Mouse (Mus musculus) hematopoietic stem cell, adult 5-6 weeks (primary cell): Measurements from ENCODE around the gene Ube4a. TPM values are rescaled to one million over a fixed set of nuclear protein-coding genes. Genes with fewer than 3 reads are reported as not detected.
A peak's percentile ranks its signal among the peaks of the same experiment; 100 is the strongest.
"Not testable (repeated sequence)": the region's sequence is repeated elsewhere in the genome, so short reads cannot be mapped to it uniquely, and the experiment has no call there.

Source experiments
- ATAC-seq, 2 experiments: fragments of 125-278 bp in 1 of 2; replicated peaks in 1 of 2; 2 replicates each; pipeline ENCODE4 v1.8.0; 2016 to 2017; ENCODE audit warnings: inconsistent platforms in 2 of 2, mild to moderate bottlenecking in 2 of 2, moderate number of reproducible peaks in 2 of 2, low read depth in 1 of 2, moderate TSS enrichment in 1 of 2; ENCODE audit not compliant: low FRiP score in 2 of 2, poor library complexity in 2 of 2, severe bottlenecking in 2 of 2, insufficient read depth in 1 of 2, low TSS enrichment in 1 of 2
- total RNA-seq: library from RNA; stranded (forward); fragments of 172-1452, 232-1000 nt; gene quantifications from 2 replicates; pipeline ENCODE4 v1.2.3, GENCODE M21; 2017

The Ube4a gene
- total RNA-seq, 1 experiment from 2014 or later: 29.6 TPM

GRCm38 (mm10) chr9:44985721-44986161, 20.3 kb upstream of the Ube4a start:
- no peak for ATAC-seq

DNA sequence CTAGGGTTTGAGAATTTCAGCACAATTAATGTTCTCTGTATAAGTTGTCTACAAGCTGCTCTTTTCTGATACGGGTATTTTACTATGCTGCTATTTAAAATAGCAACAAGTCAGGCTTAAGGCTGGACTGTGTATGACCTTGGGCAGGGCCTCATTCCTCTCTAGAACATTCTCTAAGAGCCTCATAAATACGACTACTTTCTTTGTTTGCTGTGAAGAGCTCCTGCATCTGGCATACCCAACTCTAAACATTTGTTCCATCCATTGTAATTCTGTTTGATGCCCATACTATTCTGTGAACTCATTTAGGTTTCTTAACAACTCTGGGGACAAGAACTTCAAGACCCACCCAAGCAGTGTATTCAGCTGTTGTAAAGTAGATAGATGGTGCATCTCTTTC, 17.6 kb upstream of the Ube4a start:
- no peak for ATAC-seq

DNA sequence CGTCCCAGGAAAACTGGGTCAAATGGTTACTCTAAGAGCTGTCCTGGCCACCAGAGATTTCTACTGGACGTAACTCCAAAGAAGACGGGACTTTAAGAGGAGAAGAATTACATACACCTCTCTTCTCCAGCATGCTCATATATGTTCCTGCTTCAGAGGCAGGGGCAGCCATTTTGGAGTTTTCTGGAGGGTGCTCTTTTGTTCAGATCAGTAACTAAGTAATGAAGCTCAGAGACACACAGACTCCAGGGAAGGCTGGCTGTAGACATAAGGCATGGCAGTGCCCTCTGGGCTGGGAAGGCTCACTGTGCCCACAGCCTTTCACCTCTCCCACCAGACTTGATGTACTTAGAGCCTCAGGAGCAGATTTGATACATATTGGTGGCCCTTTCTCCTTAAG, 17.1 kb upstream of the Ube4a start:
- ATAC-seq: no peak

GRCm38 (mm10) chr9:44982081-44982480, 16.7 kb upstream of the Ube4a start:
- ATAC-seq: no peak

DNA sequence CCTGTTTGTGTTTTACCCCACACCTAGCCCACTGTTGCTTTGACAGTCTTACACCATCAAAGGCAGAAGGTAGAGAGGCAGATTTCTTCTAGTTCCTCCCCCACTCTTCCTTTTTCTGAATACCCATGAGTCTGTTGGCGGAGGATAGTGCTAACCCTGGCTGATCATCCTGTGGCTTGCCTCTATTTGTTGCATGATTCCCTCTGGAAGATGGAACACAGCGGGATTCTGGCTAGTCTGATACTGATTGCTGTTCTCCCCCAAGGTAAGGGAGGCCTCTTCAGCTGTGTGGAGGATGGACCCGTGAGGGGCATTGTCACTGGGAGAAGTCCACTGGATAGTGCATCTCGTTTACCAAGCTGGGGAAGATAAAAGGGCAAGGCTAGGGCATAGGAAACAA, 16.3 kb upstream of the Ube4a start, which contains the start of gene Cd3d:
Gene Cd3d (plus strand): TSS at position 111 of the 400 bp plus-strand sequence.
- no peak for ATAC-seq

- ATAC-seq: no peak
Measured at GRCm38 (mm10) chr9:44981104-44981503, 15.7 kb upstream of the Ube4a start.

GRCm38 (mm10) chr9:44980242-44980641, 14.8 kb upstream of the Ube4a start, which contains the start of gene Cd3g:
Gene Cd3g, minus strand, starts transcription at chr9:44980431.
- no peak for ATAC-seq

DNA sequence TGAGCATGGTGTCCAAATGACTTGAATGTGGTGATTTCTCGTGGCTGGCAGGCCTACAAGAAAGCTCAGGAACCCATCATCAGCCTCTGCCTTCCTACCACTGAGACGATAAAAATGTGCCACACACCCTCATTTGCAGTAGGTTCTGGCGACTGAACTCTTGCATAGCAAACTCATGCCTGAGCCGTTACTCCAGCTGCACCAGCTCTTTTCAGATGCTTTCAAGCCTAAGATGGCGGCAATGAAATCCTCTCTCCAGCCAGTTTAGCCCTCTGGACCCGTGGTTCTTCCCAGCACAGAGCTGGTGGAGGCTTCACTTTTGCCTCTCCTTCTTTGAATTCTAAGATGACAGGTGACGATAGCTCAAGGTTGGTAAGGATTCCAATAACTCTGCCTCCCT, 14.4 kb upstream of the Ube4a start:
- ATAC-seq: no peak

GRCm38 (mm10) chr9:44977813-44978212, 12.4 kb upstream of the Ube4a start:
- no peak for ATAC-seq

- no peak for ATAC-seq
Measured at GRCm38 (mm10) chr9:44969450-44969849, 4.0 kb upstream of the Ube4a start.

- ATAC-seq: not testable (repeated sequence)
Measured at GRCm38 (mm10) chr9:44967763-44968162, 2.4 kb upstream of the Ube4a start.

- ATAC-seq: peak; percentile 88
Measured at GRCm38 (mm10) chr9:44966815-44967242, 1.4 kb upstream of the Ube4a start.

DNA sequence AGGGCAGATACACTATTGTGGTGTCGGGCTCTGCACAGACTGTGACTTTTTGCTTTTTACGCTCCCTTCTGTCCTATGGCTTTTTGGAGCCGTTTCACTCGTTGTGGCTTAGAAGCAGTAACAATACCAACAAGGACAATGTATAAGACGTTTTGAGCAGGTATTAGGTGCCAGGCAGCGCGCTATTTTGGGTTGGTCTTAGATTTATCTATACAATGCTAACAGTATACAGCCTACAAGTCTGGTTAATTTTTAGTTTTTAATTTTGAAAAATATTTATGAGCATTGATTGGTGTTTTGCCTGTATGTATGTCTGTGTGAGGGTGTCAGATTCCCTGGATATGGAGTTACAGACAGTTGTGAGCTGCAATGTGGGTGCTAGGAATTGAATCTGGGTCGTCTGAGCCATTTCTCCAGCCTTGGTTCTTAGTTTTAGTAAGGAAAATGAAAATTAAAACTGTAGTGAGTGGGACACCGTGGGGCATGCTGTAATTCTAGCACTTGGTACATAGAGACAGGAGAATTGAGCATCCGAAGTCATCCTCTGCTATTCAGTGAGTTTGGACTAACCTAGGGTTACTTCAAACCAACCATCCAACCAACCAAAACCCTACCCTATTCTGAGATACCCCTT, 550 bp upstream of the Ube4a start:
- no peak for ATAC-seq

DNA sequence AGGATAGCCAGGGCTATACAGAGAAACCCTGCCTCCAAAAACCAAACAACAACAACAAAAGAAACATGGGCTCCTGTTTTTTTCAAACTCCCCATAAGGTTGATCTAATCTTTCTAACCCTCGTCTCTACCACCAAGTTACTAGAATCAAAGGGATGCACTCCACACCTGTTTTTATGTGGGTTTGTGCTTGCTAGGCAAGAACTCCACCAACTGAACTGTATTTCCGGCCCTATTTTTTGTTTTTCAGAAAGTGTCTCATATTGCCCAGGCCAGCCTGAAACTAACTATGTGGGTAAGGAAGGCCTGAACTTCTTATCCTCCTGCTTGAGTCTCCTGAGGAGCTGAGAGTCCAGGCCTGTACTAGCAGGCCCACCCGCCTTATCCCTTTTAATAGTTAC, 11.0 kb downstream of the Ube4a start:
- no peak for ATAC-seq

DNA sequence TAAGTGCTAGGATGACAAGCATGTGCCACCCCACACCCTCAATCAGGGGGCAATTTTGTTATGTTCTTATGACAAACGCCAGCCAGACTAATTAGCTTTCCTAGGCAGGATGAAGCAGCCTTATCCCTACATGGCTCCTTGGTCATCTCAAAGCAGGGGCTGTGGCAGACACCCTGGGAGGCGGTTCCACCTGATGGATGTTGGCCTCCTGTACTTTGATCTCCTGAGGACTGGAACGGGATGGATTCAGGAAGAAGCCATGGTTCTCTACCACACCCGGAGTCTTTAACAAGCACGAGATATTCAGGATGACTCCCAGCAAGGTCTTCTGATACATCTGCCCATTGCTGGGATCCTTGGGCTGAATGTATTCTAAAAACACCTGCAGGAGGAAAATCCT, 17.6 kb downstream of the Ube4a start:
- no peak for ATAC-seq

DNA sequence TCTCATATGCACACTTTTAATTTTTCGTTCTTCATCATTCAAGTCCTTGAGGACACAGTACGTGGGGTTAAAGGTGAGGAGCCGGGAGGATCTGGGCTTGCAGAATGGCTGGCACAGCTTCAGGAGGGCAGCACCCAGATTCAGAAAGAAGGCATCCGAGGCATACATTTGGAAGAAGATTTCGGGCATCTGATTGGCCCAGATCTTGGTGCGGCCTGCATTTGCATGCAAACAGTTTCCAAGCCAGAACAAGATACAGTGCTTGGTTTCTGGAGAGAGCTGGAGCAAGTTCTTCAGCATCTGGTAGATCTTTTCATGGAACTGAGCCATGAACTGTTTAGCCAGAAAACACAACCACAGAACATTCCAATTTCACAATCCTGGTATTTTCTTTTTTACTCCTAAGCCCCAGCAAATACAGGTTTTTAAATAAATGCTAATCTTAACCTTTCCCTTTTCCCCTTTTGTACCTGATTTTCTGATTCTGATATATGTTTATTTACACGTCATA, 19.2 kb downstream of the Ube4a start:
- ATAC-seq: no peak

DNA sequence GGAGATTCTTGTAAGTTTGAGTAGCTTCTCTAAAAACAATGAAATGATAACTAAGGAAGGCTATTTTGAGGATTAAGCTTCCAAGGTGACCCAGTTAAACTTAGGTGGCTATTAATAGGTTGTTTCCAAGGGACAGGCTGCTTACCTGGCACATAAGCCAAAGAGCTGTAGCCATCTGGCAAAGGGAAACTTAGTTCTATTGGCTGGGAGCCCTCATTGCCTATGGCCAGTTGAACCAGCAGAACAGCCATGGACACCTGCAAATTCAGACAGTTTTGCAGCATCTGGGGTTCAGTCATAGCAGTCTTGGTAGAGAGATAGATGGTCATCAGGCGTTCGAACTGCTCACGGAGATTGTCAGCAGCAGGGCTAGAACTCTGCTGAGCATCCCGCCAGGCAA, 23.0 kb downstream of the Ube4a start:
- no peak for ATAC-seq

GRCm38 (mm10) chr9:44941756-44942155, 23.6 kb downstream of the Ube4a start:
- ATAC-seq: no peak

DNA sequence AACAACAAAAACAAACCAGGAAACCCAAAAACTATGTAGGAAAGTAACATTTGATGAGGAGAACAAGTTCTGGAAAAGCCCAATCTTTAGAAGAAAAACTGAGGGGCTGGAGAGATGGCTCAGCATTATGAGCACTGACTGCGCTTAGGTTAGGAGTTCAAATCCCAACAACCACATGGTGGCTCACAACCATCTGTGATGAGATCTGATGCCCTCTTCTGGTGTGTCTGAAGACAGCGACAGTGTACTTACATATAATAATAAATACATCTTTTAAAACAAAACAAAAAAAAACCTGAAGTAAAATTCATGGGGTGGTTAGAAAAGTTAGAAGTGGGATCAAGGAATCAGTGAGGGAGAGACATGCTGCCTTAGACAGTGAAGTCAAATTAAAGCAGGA, 43.9 kb downstream of the Ube4a start:
- no peak for ATAC-seq
